Mouse (Mus musculus): ENCODE measurements around the gene Skap2. TPM values are rescaled to one million over a fixed set of nuclear protein-coding genes. Genes with fewer than 3 reads are reported as not detected.

Gene Skap2
- polyA plus RNA-seq, 1 experiment = 26.0 TPM

DNA sequence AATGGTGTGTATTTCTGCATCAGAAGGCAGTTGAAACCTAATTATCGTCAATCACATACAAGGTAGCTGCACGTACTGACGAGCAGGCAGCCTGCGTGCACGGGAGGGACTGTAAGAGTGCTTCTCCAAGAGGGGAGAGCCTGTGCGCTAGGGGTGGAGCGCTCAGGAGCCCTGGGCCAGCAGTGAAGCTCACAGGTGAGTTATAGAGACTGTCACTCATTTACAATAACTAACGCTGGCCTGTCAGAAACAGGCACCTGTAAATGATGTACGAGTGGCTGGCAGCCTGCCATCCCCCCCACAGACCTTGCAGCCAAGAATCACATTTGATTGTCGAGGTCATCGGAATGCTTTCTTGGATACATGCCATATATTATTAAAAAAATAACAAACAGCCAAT is 168.2 kb downstream of the Skap2 start:
- DNase-seq (ENCODE audit: low spot score) = no peak

GRCm38 (mm10) chr6:51843081-51843480 is 169.3 kb downstream of the Skap2 start:
- DNase-seq (ENCODE audit: low spot score) = no peak

GRCm38 (mm10) chr6:51838177-51838576 is 174.2 kb downstream of the Skap2 start:
- no peak for DNase-seq (ENCODE audit: low spot score)

GRCm38 (mm10) chr6:51833362-51833761 is 179.0 kb downstream of the Skap2 start:
- no peak for DNase-seq (ENCODE audit: low spot score)

DNA sequence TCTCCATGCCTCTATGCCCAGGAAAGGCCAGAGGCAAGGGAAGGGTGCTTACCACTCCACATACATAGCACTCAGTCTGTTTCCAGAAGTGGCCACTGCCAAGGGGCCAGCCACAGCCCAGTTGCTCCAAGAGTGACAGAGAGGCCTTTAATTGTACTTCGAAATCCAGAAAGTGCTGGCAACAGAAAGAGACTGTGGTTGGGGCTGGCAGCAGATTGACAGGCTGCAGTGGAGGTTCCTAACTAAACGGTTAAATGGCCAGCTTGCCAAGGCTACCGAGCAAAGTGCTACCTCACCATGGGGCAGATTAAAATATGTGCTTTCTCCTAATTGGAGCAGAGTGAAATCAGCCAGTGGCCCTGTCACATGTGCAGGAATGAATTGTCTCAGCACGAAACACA is 186.7 kb downstream of the Skap2 start:
- DNase-seq (ENCODE audit: low spot score) = no peak

- no peak for DNase-seq (ENCODE audit: low spot score)
Measured at GRCm38 (mm10) chr6:51824136-51824830, 188.1 kb downstream of the Skap2 start.

DNA sequence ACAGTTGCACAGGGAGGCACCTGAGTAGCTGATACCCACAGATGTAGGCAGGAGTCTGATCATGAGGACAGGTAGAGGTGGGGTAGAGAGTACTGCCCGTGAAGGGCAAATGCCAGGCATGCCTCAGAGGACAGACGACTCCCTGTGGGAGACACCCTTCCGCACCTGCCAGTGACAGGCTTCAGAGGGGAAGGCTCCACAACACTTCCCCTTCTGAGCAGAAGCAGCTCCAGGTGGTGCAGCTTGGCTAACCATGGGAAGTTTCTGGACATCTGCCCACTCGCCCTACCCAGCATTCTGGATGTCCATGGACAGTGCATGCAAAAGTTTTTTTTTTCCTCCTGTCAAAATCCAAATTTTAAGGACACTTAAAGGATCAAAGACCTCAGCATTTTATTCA is 190.3 kb downstream of the Skap2 start:
- DNase-seq (ENCODE audit: low spot score) = no peak

DNA sequence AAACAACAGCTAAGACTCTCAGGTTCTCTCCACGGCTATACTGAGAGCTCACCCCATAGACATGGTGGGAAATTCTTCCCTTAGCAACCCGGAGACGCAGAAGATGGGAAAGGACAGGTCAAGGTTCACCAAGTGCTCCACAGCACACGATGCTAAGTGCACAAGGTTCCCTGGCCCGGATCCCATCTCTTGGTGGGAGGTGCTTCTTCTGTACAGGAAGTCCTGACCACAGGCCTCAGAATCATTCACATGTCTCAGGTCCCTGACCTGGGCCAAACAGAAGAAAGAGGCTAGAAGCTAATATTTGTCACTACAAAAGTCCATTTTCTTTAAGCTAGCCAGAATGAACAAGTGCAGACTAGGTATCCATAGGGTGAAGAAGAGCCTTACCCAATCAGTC is 191.5 kb downstream of the Skap2 start:
- no peak for DNase-seq (ENCODE audit: low spot score)

DNA sequence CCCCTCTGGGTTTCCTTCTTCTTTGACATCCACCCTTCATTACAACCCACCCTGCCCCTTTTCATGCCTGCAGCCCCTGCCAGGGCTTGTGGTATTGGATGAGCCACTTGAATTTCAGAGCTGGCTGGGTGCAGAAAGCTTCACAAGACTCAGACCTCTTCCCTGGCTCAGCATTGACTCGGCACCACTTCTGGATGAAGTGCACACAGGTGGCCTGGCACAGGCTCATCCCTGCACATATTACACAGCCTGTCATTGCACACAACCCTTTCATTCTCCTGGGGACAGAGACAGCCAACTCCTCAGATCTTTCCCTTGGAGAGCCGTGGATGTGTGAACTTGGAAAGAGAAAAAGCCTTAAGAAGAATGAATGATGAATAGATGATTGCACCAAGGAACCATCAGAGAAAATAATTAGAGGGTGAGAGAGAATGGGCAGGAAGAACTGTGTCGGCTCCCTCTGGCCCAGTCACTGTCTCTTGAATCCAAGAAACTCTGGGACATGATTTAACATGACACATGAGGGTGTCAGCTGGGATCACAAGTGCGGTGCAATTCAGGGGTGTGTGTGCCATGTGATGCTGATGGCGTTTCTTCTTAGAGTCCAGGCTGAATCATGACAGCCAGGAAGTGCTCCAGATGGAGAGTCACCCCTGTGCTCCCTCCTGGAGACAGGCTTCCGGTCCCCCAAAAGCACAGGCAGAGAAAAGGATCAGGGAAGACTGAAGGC is 195.3 kb downstream of the Skap2 start:
- no peak for DNase-seq (ENCODE audit: low spot score)

- no peak for DNase-seq (ENCODE audit: low spot score)
Measured at GRCm38 (mm10) chr6:51810906-51811305, 201.4 kb downstream of the Skap2 start.

GRCm38 (mm10) chr6:51809164-51809824 is 203.1 kb downstream of the Skap2 start:
- DNase-seq (ENCODE audit: low spot score) = no peak

- DNase-seq (ENCODE audit: low spot score) = no peak
Measured at GRCm38 (mm10) chr6:51808011-51808410, 204.3 kb downstream of the Skap2 start.

Other genes with a start within 250 kb of the Skap2 start
- gene Hoxa1, start 145.8 kb upstream of the Skap2 start, polyA plus RNA-seq (2012; rRNA removed) = 0.73 and 0.83 TPM in 2 replicates
- 1.3 and 1.9 TPM in 2 replicates for gene Hoxa2, start 152.3 kb upstream of the Skap2 start, polyA plus RNA-seq (2012; rRNA removed)
- gene 5730596B20Rik, start 164.9 kb upstream of the Skap2 start, polyA plus RNA-seq (2012; rRNA removed) = 0.04 and 0.07 TPM in 2 replicates
- 0.61 and 0.62 TPM in 2 replicates for gene Hoxa4, start 179.2 kb upstream of the Skap2 start, polyA plus RNA-seq (2012; rRNA removed)
- 6.1 and 7.2 TPM in 2 replicates for gene Hoxa5, start 192.0 kb upstream of the Skap2 start, polyA plus RNA-seq (2012; rRNA removed)
- 1.7 and 3.4 TPM in 2 replicates for gene Hoxa6, start 196.2 kb upstream of the Skap2 start, polyA plus RNA-seq (2012; rRNA removed)
- 3.7 and 6.0 TPM in 2 replicates for gene Hoxa3, start 200.8 kb upstream of the Skap2 start, polyA plus RNA-seq (2012; rRNA removed)
- gene Gm28308, start 200.8 kb upstream of the Skap2 start, polyA plus RNA-seq (2012; rRNA removed) = 0.88 and 1.2 TPM in 2 replicates
- 27.6 and 28.6 TPM in 2 replicates for gene Hoxa7, start 209.3 kb upstream of the Skap2 start, polyA plus RNA-seq (2012; rRNA removed)
- 48.1 and 60.0 TPM in 2 replicates for gene Hoxa9, start 218.5 kb upstream of the Skap2 start, polyA plus RNA-seq (2012; rRNA removed)
- gene Hoxa10, start 228.3 kb upstream of the Skap2 start, polyA plus RNA-seq (2012; rRNA removed) = 79.4 and 93.6 TPM in 2 replicates
- 25.4 and 29.2 TPM in 2 replicates for gene Hoxa11, start 233.3 kb upstream of the Skap2 start, polyA plus RNA-seq (2012; rRNA removed)
- 32.5 and 40.7 TPM in 2 replicates for gene Hoxa13, start 248.3 kb upstream of the Skap2 start, polyA plus RNA-seq (2012; rRNA removed)